Mouse (Mus musculus): ENCODE data around the gene Rras2.

Gene Rras2

DNA sequence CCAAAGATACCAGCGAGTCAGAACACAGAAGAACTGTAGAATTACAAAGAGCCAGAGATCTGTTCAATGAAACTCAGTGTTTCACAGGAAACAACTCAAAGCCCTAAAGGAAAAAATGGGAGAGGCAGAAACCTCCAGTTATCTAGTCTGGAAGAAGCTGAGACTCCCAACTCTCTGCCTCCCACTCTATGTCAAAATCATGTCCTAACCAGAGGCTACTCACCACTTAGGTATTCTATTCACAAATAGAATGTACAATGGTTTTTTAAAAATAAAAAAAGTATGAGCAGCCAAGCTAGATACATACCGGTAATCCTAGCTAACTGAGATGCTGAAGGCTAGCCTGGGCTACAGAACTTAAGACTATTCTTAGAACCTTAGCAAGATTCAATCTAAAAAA, 3.3 kb downstream of the Rras2 start:
- no peak for DNase-seq (ENCODE audit: low read depth, low spot score)

DNA sequence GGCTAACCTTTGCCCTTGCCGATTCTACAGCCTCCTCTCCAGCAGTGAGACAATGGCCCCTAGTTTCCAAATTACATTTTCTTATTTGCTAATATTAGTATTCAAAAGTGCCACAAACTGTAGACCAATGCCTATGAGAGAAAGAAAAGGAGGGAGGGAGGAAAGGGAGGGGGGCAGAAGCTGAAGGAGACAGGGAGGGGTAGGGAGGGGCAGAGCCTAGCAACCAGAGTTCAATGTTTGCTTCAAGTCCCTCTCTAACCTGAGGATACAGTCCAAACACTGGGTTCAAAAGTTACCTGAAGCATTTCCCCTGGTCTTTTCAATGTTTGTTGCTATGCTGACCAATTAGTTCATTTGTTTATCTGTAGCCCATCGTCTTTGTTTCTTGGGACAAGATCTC, 7.1 kb downstream of the Rras2 start:
- DNase-seq (ENCODE audit: low read depth, low spot score) = no peak

DNA sequence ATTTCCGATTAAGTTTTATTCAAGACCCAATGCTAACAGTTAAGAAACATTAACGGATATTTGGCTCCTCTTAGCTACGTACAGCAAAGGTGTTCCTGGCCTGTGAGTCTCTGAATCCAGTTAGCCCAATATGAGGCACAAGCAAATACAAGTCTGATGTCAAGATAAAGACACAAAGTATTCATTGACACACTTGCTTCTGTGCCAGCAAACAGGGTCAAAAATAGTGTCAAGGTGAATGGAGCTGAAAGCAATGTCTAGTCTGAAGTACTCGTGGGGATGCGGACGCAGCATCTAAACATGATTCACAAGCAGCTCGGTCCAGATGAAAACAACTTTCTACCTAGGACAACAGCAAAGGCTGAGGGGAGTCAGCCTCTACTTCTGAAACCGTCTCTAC, 11.7 kb downstream of the Rras2 start:
- no peak for DNase-seq (ENCODE audit: low read depth, low spot score)

DNA sequence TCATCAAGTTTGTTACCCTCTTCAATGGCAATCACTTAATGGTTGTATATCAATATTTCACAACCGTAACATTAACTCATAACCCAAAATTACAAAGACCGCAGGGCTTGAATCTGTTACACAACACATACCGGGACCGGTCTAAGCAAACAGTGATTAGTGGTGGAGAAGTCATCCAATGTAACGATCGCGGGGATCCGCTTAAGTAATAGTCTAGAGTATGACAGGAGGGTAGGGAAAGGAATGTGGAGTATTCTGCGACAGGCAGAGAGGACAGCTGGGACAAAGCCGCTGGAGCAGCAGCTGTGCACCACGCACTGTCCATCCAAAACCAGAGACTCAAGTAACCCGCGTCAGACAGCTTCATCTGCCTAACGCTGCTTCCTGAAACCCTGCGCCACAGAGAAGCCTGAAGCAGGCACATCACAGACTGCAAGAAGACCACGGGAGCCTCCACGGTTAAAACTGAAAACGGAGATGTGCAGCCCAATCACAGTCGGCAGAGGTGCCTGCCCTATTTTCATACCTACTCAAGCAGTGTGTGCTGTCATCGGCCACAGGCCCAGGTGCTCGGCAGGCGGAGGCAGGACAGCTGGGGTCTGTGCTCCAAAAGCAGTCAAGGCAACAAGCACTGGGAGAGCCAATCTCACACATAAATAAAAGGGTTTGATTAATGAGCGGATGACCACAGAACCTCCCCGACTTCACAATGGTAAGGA, 13.8 kb downstream of the Rras2 start:
- no peak for DNase-seq (ENCODE audit: low read depth, low spot score)

DNA sequence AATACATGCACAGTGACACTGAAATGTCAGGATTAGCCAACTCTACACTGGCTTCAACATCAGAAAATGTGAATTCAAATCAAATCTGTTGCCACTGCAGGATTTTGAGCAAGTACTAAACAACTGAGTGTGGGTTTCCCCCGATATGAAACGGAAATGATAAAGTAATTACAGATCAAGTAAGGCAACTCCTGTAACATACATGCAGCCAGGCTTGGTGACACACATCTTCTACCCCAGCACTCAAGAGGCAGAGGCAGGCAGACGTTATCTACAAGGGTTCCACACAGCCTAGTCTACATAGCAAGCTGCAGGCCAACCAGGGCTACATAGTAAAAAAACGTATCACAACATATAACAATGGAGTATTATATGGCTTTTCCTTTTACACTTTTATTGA, 14.4 kb downstream of the Rras2 start:
- DNase-seq (ENCODE audit: low read depth, low spot score) = no peak

DNA sequence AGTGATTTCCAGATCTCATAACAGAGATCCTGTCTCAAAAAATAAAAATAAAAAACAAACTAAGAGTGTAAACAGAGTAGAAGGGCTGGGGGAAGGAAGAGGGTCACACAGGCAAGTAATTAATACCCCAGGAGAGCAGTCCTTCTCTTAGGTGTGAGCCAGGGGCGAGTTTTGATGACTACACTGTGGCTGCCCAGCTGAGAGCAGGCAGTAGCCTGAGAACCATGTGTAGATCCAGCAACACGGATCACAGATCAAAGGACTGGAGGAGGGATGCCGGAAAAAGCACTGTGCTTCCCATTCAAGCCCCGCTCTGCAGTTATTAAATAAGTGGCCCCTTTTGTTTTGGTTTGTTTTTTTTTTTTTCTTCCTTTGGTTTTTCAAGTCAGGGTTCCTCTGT, 15.0 kb downstream of the Rras2 start:
- DNase-seq (ENCODE audit: low read depth, low spot score) = no peak

DNA sequence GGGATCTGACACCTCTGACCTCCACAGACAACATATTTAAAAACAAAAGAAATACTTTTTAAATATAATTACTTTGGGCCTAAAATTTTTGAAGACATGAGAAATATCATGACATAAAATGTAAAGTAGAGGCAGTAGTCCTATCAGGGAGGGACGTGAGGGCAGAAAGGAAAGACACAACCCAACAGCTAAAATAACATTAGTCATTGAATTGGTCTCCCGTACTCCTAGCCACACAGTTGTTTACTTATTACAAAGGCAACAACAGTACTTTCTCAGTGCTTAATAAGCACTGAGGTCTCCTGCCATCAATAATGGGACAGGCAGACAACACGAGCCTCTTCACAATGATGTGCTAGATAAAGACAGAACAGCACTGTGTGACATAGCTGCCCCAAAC, 16.2 kb downstream of the Rras2 start:
- no peak for DNase-seq (ENCODE audit: low read depth, low spot score)

DNA sequence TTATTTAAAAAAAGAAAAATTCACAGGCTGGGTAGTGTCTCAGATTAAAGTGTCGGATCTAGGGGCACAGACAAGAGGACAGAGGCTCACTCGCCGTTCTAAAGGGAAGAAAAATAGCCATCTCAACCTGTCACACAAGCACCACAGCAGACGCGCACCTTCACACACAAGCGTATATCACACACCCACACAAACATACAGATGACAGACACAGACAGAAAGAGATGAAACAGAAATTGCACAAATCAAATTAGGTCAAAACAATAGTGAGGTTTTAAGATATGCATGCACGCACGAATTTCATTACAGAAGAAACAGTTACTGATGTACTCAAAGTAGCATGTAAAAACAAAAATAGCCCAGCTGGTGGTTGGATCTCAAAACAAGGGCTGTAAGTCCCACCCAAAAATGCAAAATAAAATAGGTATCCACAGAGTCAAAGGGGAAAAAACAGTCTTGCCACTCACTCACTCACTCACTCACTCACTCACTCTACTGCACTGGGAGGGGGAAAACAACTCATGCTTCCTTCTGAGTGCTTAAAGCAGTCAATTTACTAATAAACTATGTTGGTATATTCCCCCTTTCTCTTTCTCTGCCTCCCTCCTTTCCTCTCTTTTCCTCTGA, 23.9 kb downstream of the Rras2 start:
- DNase-seq (ENCODE audit: low read depth, low spot score) = no peak

DNA sequence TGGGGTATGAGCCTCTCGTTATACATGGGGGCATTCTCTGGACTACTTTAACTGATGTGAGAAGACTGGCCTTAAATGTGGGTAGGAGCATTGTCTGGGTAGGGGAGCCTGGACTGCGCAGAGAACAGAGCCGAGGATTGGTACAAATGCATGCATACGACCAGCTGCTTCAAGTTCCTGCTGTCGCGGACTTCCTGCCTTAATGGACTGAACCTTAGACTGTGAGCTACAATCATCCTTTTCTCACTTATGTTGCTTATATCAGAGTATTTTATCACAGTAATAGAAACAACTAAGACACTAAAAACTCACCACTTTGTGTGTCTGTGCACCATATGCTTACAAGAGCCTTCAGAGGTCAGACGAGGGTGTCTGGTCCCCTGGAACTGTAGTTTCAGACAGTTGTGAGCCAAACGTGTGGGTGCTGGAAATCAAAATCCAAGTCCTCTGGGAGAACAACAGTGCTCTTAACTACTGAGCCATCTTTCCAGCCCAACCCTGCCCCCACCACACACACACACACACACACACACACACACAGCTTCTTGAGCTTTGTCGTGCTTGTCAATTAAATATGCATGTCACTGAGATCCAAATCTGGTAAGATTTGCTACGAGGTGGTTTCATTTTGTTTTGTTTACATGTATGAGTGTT, 26.6 kb downstream of the Rras2 start:
- DNase-seq (ENCODE audit: low read depth, low spot score) = no peak

DNA sequence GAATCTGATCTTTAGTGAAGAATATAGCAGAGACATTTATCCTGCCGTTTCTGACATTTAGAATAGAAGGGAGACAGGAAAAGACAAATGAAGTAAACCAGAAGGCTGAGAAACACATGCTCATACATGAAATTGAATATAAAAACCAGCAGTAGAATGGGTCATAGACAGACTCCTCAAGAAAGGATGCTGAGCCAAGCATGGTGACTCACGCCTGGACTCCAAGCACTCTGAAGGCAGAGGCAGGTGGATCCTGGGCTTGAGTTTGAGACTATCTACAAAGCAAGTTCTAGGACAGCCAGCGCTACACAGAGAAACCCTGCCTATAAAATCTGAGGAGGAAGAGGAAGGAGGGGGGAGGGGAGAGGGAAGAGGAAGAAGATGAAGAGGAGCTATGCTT, 27.4 kb downstream of the Rras2 start:
- no peak for DNase-seq (ENCODE audit: low read depth, low spot score)

DNA sequence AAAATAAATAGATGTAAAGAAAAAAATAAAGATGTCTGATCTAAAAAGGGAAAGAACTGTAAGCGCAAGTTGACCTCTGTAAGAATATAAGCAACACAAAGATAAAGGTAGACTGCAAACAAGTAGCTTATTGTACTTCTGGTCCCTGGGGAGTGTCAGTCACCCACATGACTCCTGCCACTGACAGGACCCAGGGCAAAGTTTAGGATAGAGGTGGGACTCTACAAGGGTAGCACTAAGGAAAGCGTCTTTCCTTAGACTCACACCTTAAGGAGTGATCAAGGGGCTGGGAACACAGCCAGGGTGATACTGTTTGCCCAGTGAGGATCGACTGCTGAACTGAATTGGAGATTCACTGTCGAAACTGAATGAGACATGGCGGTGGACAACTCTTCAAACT, 28.7 kb downstream of the Rras2 start:
- DNase-seq (ENCODE audit: low read depth, low spot score) = no peak

DNA sequence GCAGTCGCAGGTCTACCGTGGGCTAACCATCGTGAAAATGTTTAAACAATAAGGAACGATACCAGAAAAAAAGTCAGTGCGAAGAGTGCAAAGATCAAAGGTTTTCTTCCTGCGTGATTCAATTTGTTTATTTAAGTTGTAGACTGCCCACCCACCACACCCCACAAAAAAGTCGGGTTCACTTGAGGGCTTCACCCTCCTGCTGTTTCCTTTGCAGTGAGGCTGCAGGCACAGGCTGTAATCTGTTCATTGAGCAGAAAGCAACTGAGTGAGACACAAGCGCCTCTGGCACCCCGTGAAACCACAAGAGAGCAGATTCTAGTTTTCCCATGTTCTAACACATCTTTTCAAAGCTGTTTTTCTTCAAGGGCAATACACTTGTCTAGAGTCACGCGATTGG, 29.6 kb downstream of the Rras2 start:
- DNase-seq (ENCODE audit: low read depth, low spot score) = no peak

DNA sequence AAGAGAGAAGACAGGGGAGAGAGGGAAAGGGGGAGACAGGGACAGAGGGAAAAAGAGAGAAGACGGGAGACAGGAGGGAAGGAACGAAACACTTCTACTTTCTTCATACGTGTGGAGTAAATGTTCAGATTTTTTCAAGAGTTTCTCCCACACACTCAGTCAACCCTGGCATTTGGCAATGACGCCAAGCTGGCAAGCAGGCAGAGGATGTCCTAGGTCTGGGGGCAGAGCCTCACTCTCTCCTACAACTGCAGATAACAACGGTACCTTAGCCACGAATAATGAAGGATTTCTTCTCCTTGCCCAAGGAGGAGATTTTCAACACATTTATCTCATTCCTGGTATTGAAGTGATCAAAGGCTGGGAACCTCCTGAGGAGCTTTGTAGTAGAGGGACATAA, 30.2 kb downstream of the Rras2 start:
- DNase-seq (ENCODE audit: low read depth, low spot score) = no peak

DNA sequence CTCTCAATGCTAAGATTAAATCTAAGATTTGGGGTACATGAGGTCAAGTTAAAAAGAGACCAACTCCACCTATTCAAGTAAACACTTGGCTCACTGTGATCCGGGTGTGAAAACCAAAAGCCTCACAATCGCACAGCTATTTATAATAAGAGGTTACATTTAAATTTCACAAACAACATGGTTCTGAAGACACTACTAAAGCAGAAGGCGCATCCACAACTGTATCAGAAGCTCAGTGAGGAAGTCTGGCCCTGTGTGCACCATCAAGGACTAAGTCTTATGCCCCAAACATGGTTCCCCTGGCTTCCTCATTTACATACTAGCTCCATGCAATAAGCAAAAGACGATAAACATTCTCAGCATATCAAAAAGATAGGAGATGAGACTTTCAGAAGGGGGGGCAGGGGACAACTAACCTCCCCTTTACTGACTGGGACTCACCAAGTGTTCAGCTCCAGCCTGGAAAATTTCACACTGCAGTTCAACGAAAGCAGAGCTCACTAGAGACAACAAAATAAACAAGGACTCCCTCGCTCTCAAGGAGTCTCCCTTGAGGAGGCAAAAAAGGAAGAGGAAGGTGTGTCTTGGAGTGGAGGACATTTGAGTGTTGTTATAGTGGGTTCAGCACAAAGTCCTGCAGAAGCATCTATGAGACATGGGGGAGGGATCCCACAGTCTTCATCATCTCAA, 31.4 kb downstream of the Rras2 start:
- DNase-seq (ENCODE audit: low read depth, low spot score) = no peak

DNA sequence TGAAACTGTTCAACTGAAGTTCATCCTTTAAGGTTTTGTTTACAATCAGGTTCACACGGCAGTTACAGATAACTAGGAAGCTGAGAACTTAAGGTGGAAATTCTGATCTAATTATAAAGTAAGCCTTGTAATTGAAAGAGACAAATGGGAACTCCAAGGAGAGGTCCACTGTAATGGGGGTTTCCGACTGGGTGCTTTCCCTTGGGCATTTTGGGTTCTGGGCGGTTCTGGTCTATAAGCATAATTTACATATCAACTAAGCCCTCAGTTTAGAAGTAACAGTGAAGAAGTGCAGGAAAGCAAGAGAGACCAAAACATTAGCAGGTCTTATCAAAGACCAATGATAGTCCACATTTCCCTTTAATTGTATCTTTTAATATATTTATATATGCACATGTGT, 33.8 kb downstream of the Rras2 start:
- DNase-seq (ENCODE audit: low read depth, low spot score) = no peak

DNA sequence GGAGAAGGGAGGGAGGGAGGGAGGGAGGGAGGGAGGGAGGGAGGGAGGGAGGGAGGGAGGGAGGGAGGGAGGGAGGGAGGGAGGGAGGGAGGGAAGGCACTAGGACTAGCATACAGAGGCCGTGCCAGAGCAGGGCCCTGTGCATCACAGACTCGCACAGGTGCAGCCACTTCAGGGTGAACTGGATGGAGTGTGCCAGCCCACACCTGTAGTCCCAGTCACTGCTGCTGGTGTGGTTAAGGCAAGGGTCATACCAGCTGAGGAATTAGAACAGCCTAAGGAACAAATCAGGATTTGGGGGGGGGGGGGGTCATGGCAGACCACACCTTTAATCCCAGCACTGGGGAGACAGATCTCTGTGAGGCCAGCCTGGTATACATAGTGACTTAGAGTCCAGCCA, 34.5 kb downstream of the Rras2 start:
- no peak for DNase-seq (ENCODE audit: low read depth, low spot score)

DNA sequence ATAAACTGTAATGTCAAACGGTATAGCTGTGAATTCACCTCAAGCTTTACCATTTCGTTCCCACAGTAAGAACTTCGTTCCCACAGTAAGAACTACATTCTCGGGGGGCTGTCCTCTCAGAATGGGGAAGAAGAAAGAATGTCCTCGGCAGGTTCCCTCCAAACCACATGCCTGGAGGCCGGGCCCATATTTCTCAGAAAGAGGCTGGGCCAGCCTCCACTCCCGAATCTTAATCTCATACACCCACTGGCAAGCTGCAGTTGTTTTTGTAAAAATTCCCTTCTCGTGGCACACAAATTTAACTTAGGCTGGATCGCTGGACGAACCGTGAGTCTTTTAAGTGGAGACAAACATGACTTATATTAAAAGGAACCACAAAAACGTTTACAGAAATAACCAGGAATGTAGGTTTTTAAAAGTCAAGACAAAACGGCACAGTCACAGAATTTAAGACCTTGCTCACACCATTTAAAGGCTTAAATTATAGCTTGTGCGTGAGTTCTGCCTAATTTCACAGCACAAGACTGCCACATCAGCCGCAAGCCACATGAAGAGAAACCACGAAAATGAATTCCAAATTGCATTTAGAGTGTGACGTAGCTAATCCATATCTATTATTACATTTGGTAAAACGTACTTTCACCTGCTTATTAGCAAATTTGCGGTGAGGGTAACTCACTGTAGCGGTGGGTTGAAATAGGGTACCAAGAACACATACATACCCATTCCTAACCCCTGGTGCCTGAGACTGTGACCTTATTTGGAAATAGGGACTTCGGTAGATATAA, 35.8 kb downstream of the Rras2 start:
- DNase-seq (ENCODE audit: low read depth, low spot score) = no peak

DNA sequence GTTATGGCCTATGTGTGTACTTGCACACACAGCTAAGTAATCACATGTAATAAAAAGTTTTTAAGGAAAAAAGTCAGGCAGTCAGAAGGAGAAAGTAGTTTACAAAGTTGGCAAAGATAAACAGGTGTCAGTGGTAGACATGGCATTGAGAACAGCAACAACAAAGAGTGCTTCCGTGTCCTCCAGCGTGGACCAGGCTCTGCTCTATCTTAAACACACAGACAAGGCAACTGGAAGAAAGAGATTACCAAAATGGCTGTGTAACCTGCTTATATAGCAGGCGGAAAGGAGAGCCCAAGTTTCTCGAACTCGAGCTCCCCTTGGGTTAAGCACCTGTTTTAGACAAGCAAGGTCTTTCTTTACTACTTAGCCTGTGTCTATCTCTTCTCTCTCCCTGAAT, 37.3 kb downstream of the Rras2 start:
- no peak for DNase-seq (ENCODE audit: low read depth, low spot score)

DNA sequence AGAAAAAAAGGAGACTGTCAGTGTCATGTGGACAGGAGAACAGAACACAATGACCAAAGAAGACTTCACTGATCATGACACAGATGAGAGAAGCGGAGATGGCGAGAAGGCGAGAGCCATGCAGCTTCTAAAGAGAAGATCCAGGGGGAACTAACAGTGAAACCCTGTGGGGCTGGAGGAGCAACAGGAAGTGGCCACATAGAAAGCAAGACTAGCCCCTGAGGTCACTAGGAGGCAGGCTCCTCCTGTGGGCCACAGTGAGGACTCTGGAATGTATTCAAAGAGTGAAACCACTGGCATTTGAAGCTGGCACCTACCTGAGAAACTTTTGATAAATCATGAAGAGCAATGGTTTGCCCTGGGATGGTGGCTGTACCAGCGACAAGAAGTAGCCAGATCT, 38.2 kb downstream of the Rras2 start:
- DNase-seq (ENCODE audit: low read depth, low spot score) = no peak

DNA sequence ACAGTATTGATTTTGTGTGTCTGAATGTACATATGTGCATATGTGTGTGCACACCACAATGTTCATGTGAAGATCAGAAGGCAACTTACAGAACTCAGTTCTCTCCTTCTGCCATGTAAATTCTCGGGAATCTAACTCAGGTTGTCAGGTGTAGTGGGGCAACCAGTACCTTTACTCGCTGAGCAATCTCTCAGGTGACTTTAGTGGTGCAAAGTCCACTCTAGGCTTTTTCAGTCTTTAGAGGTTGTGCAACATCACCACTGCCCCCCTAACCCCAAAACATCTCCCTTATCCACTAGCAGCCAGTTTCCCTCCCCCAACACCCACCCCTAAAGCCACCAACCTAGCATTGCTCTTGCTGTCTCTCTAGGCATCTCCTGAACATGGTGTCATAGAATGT, 43.0 kb downstream of the Rras2 start:
- DNase-seq (ENCODE audit: low read depth, low spot score) = no peak

DNA sequence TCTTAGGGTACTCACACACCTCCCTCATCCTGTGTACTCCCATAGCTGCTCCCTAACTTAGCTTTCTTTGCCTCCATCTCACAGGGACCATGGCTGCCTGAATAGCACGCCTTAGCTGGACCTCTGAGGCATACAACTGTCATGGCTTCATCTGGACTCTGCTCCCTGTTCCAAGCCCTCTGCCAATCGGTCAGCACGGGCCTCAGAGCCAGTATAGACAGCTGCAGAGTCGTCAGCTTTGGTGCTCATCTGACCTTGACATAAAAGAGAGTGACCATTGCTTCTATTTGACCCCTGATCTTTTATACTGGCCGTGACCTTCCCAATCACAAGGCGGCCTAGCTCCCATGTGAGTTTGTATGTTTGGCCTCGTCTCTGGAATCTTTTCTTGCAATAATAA, 43.4 kb downstream of the Rras2 start:
- no peak for DNase-seq (ENCODE audit: low read depth, low spot score)

Measured in brain, embryonic 18.5 days (tissue).